Mouse (Mus musculus) spleen, adult 2 months (tissue): ENCODE results near the gene Gatb.

Experiments
- CTCF ChIP-seq: fragments of 200-500 bp; IDR thresholded peaks from 2 replicates; pipeline ENCODE4 v1.5.1; 2011; ENCODE audit warnings: mild to moderate bottlenecking, inconsistent platforms; ENCODE audit not compliant: insufficient read depth, insufficient read length, insufficient replicate concordance; ENCODE audit errors: extremely low read depth
- POLR2A ChIP-seq: fragments of 200-500 bp; IDR thresholded peaks from 2 replicates; pipeline ENCODE4 v1.6.1; 2011; ENCODE audit warnings: low read depth, low read length, inconsistent platforms

DNA sequence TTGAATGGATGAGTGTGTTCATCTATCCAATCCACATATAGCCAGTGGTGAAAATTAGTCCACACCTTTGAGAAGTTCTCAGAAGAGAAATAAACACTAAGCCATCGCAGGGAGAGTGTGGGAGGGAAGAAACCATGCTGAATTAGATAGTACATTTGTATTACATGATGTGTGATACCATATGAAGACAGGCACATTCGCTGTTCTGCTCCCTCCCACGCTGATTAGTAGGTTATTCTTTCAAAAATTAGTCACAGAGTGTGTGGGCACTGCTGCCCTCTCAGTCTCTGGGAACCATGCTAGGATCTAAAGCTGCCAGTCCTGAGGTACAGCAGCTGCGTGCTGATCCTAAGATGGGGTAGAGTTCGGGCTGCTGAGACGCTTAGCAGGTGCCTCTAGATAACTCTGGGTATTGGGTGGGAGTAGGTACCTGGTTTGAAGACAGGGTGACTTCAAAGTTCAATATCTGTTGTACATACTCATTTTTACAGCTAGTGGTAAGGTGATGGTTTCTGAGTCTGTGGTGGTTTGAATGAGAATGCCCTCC is 20.1 kb upstream of the Gatb start:
- no peak for TF ChIP-seq CTCF
- TF ChIP-seq POLR2A: no peak
